Mouse (Mus musculus): ENCODE data around the gene Zfp865. TPM values are rescaled to one million over a fixed set of nuclear protein-coding genes. Genes with fewer than 3 reads are reported as not detected.

Zfp865 gene
- total RNA-seq, 2 experiments from 2014 or later: 35.9 TPM

DNA sequence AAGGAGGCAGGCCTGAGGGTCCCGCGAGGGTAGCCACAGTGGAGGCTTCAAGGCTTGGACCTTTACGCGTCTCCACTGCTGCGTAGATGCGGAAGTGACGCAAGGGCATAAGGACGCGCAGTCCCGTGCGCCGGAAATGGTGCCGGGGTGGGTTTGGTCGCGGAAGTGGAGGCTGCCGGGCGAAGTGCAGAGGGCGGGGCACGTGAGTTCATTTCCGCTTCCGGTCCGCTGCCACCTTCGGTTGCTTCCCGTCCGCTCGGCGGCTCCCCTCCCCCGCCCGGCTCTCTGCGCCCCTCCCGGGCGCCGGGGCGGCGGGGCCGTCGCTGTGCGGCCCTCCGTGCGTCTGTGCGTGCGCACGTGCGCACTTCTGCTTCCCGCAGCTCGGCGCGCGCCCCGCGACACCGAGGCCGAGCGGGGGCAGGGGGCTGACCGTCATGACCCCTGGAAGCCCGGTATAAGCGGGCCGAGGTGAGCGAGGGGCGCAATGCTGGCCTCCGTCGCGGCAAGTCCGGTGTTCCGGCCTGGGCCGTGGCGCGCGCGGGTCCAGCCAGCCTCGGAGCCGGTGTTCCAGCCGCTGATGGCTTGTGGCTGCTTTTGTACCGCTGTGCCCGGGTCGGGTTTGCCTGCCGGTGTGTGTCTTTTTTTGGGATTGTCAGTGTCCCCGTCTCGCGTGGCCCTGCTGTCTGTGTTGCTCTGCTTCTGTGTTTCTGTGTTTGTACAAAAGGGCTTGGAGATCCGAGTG lies 60.0 kb downstream of the Zfp865 start, which contains the start of gene Epn1:
Gene Epn1, plus strand, starts transcription at position 226 of the 742 bp plus-strand sequence.
- DNase-seq (ENCODE audit: low spot score in 2 of 2): peak; percentile 97

GRCm38 (mm10) chr7:5080815-5081214 lies 60.6 kb downstream of the Zfp865 start:
- DNase-seq (ENCODE audit: low spot score in 2 of 2): no peak

- peak in 1 of 2 experiments; percentile 50 for DNase-seq (ENCODE audit: low spot score in 2 of 2)
Measured at GRCm38 (mm10) chr7:5081241-5081640, 61.1 kb downstream of the Zfp865 start.

DNA sequence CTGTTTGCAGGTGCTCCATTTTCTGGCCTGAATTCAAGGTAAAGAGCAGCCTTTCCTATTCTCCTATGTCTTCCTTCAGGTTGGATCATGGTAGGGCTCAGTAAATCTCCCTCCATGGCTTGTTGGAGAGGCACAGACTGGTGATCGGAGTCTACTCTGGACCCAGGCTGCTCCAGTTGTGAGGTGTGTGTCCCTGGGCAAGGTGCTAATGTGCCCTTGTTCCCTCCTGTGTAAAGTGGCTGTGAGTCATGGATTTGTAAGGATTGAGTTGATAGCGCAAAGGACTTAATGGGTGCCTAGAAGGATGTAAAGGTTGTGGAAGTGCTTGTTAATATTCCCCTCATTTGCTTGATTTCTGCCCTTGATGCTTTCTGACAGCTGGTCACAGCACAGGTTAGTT lies 61.8 kb downstream of the Zfp865 start:
- no peak for DNase-seq (ENCODE audit: low spot score in 2 of 2)

- DNase-seq (ENCODE audit: low spot score in 2 of 2): no peak
Measured at GRCm38 (mm10) chr7:5083325-5084105, 63.3 kb downstream of the Zfp865 start.

DNA sequence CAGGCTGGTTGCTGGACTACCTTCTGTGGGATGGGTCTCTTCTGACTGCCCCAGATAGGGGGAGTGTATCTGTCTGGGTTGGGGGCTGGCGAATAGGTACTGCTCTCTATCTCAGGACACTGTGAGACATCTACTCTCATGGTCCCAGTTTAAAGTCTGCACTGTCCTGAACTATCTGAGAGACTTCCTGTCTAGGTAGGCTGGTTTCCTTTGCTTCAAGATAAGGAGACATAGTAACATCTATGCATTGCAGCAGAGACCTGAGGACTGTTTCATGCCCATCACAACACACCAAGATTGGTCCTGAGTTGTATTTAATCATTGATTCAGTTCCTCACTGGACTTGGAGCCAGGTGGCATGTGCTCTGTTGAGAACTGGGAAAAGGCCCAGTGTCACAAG lies 65.3 kb downstream of the Zfp865 start:
- no peak for DNase-seq (ENCODE audit: low spot score in 2 of 2)

Other genes with a start within 250 kb of the Zfp865 start
- not detected for gene Fam71e2, start 249.1 kb upstream of the Zfp865 start, total RNA-seq (2021)
- under 1 TPM; 0.15 to 0.27 TPM for gene Il11, start 237.5 kb upstream of the Zfp865 start, total RNA-seq (2021)
- gene Tmem190, start 237.4 kb upstream of the Zfp865 start, total RNA-seq (2021): not detected
- 1 to 10 TPM; 2.8 to 2.9 TPM for gene Tmem238, start 230.7 kb upstream of the Zfp865 start, total RNA-seq (2021)
- 100 to 1,000 TPM; 474 to 485 TPM for gene Rpl28, start 227.5 kb upstream of the Zfp865 start, total RNA-seq (2021)
- gene Ube2s, start 207.8 kb upstream of the Zfp865 start, total RNA-seq (2021): 100 to 1,000 TPM; 102 to 121 TPM
- gene Shisa7, start 175.7 kb upstream of the Zfp865 start, total RNA-seq (2021): 100 to 1,000 TPM; 150 to 162 TPM
- 1 to 10 TPM; 4.4 to 6.3 TPM for gene Isoc2b, start 150.1 kb upstream of the Zfp865 start, total RNA-seq (2021)
- gene Isoc2a, start 143.2 kb upstream of the Zfp865 start, total RNA-seq (2021): 10 to 100 TPM; 14.9 to 15.9 TPM
- gene Gm36210, start 113.9 kb upstream of the Zfp865 start, total RNA-seq (2021): under 1 TPM in 1 of 2 experiments, not detected in 1; 0.25 TPM
- 10 to 100 TPM; 13.9 to 15.1 TPM for gene Zfp628, start 105.2 kb upstream of the Zfp865 start, total RNA-seq (2021)
- gene Nat14, start 98.3 kb upstream of the Zfp865 start, total RNA-seq (2021): 100 to 1,000 TPM; 114 to 119 TPM
- 1 to 10 TPM; 1.8 to 2.6 TPM for gene Ssc5d, start 94.6 kb upstream of the Zfp865 start, total RNA-seq (2021)
- under 1 TPM; 0.17 to 0.38 TPM for gene Sbk2, start 56.0 kb upstream of the Zfp865 start, total RNA-seq (2021)
- gene Sbk3, start 49.2 kb upstream of the Zfp865 start, total RNA-seq (2021): 1 to 10 TPM in 1 of 2 experiments, under 1 TPM in 1; 0.62 to 1.0 TPM
- gene Zfp579, start 24.2 kb upstream of the Zfp865 start, total RNA-seq (2021): 10 to 100 TPM; 27.2 to 34.9 TPM
- gene Zfp524, start 6.0 kb upstream of the Zfp865 start, total RNA-seq (2021): 1 to 10 TPM; 8.4 TPM
- 10 to 100 TPM; 20.8 to 24.5 TPM for gene Fiz1, start 5.7 kb upstream of the Zfp865 start, total RNA-seq (2021)
- gene Gm44973, start 4.9 kb upstream of the Zfp865 start, total RNA-seq (2021): not detected
- gene Ccdc106, start 177 bp downstream of the Zfp865 start, total RNA-seq (2021): 10 to 100 TPM; 60.6 to 68.5 TPM
- under 1 TPM in 1 of 2 experiments, not detected in 1; 0.45 TPM for gene 4632433K11Rik, start 13.7 kb downstream of the Zfp865 start, total RNA-seq (2021)
- 1 to 10 TPM; 4.3 to 5.1 TPM for gene Zfp784, start 18.1 kb downstream of the Zfp865 start, total RNA-seq (2021)
- gene Zfp580, start 31.2 kb downstream of the Zfp865 start, total RNA-seq (2021): 10 to 100 TPM; 28.7 to 31.7 TPM
- 100 to 1,000 TPM; 181 TPM for gene U2af2, start 41.8 kb downstream of the Zfp865 start, total RNA-seq (2021)
- gene Epn1, start 59.9 kb downstream of the Zfp865 start, total RNA-seq (2021): 100 to 1,000 TPM; 558 to 565 TPM
- gene Rfpl4, start 96.6 kb downstream of the Zfp865 start, total RNA-seq (2021): not detected
- not detected for gene Rasl2-9, start 105.6 kb downstream of the Zfp865 start, total RNA-seq (2021)
- not detected for gene Vmn1r55, start 129.3 kb downstream of the Zfp865 start, total RNA-seq (2021)
- not detected for gene Vmn1r56, start 176.4 kb downstream of the Zfp865 start, total RNA-seq (2021)
- not detected for gene Vmn1r57, start 198.1 kb downstream of the Zfp865 start, total RNA-seq (2021)

Data from layer of hippocampus, adult 18-20 months (tissue).